Mouse (Mus musculus): ENCODE results near the gene Itgad.

DNA sequence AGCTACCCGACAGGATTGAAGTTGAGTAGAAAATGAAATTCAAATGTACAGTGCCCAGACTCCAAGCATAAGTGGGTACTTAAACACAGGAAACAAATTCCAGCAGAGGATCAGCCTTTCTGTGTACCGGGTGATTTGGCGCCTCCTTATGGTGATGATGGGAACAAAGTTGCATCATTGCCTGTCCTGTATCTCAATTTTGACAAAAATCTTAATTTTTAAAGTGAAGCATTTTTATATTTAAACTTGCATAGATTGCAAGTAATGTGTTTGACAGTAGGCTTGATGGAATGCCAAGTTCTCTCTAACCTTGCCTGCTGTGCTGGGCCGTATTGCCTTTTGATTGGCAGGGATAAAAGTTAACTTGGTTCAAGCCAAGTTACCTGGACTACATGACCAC lies 84.8 kb downstream of the Itgad start:
- no peak for TF ChIP-seq CTCF (IDR thresholded peaks at IDR 0.05; ENCODE audit: borderline replicate concordance, insufficient read depth, low read depth, low read length)
- no peak for TF ChIP-seq POLR2A (IDR thresholded peaks at IDR 0.05; ENCODE audit: borderline replicate concordance, insufficient read depth, low read length)
